Mouse (Mus musculus) embryo, embryonic 11 days (tissue): ENCODE measurements at regions not wholly inside any gene's neighbourhood (a gene's known extent, or its start where the extent isn't known, plus 50 kb on each side); places are given as distances from the start of the nearest gene placed in this dataset.

Experiments
- DNase-seq: peaks from one replicate; pipeline ENCODE4 v3.0.0-alpha.2; 2015

DNA sequence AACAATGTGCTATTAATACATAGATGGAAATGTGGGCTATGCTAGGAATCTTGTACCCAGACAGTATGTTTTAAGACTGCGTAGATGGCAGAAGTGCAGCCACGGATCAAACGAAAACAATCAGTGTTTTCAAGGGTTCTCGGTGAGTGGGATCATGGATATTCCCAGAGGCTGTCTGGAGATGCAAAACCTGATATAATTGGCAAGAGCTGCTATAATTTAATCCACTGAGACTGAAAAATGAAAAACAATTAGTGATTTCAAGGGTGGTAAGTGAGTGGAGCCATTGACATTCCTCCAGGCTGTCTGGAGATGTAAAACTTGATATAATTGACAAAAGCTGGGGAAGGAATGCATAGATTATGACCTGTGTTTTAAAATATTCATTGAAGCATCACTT lies 545.5 kb upstream of the Api5 start:
- no peak for DNase-seq

DNA sequence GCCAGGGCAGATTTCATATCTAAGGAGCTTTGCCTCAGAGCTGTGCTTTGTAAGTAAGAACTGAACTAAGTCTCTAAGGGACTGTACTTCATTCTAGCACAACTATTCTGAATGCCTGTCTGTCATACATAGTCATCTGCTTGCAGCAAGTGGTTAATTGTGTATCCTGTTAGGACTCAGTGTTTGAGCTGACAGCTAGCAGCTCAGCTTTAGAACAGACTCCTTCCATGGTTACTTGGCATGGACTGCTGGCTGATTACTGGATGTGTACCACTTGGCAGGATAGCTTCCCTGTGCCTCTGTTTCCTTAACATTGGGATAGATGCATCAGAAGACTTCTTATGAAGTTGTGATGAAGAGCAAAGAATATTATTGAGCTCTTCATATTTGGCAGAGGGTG lies 525.6 kb upstream of the Api5 start:
- DNase-seq = no peak

DNA sequence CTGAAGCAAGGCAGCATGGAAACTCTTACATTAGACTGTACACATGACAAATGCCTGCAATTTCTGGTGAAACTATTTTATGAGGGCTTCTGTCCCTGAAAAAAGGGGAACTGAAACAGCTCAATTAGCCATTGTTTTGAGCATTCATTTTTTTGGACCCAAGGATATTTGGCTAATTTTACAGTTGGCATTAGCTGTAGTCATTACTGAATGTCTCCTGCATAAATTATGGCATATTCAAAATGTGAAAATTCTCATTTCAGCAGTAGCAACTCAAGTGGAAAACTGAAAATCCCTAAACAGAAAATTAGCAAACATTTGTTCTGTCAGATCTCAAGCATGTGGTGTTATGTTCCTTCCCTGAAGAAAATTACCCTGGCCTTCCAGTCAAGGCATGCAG lies 507.7 kb upstream of the Api5 start:
- no peak for DNase-seq

DNA sequence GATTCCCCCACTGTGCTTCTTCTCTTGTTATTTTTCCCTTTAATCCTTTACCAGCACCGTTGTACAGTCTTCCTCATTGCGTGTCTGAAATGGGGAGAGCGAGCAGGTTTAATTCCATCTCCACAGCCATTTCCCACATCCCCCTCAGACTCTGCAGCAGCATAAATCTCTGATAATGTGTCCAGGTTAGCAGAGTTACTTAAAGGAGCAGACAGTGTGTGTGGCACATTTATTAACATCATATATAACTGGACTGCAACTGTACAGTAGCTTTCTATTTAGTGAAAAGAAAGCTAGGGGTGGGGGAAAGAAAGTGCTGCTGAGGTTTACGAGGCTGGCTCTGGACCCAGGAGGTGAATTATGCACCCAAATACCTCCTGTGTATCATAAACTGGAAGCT lies 494.2 kb upstream of the Api5 start:
- DNase-seq = no peak

DNA sequence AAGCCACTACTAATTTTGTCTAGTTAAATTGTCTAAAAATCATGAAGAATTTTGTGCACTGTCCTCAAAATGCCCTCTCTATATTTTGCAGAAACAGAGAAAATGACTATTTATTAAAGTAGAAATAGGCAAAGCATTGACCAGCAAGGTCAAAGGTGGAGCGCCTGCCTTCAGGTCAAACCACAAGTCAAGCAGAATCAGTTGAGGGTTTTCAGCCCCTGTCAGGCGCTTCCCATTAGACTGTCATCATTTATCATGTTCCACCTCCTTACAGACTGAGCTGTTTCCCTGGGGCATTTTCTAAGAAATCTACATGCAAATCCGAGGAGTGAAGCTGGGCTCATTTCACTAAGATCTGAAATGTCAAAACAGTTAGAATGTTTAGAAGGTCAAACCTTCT lies 481.4 kb upstream of the Api5 start:
- DNase-seq = peak; percentile 57

DNA sequence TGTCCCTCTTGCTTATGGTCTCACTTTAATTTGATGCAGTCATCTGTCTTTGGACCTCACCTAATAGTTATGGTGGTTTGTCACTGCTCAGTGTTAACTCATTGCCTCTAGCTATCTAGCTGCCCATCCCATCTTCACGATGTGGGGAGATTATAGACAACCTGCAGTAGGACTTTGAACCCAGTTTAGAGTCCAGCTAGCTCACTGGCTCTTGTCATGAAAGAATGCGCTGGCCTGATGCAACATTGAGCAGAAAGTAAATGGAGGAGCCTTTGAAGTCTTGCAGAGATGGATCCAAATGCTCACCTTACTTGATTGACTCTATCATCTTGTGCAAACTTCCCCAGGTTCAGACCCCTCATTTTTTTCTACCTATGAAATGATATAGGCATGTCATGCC lies 480.1 kb upstream of the Api5 start:
- DNase-seq = no peak

DNA sequence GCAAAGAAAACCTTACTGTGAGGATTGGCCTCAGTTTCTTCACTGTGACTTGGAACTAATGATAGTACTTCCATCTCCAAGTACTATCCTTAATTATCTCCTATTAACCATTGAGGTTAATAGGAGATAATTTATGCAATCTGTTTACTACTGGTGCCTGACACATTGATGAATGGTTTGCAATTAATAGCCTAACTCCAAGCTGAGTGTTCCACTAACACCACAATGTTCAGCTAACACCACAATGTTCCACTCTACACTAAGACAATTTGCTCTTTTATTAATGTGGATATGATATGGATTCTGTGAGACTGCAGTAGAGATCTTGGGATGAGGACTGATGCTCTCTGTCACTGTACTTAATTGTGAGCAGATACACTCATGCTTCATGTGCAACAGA lies 463.6 kb upstream of the Api5 start:
- no peak for DNase-seq
